In the genomic region with DNA sequence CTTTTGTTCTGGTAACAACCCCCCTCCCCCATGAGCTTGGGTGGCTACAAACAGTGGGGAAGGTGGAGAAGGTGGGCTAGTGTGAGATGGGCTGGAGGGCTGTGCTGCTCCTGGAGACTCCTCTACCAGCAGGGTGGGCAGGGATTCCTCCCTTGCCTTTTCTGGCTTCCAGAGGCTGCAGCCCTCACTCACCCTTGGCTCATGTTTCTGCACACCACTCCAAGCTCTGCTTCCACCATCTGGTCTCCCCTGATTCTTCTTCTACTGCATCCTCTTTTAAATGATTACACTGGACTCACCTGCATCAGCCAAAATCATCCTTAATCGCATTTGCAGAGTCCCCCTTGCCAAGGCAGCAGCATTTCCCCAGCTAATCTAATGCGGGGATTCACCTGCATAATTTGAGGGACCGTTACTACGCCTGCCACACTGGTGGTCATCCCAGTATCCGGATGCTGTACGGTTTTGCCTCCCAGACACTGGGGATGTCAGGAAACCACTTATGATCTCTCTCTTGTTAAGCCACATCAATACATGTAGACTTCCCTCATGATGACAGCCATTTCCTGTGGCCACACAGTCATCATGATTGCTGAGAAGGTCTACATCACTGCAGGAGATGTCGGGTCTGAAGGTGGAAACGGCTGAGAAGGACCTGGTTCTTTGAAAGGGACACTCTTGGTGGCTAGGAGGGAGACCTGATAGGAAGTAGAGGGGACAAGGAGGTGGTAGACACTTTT, we compare ENCODE assay signal across 22 mouse cellular contexts. TPM values are rescaled to one million over a fixed set of nuclear protein-coding genes. Genes with fewer than 3 reads are reported as not detected.
DNase-seq lines count a peak whose midpoint lies in the region; ATAC-seq lines count a peak whose summit lies in the region.
"Had no signal": no experiment of that assay in that cellular context is flagged by ENCODE, and none has a peak within 500 bp of the region (broad histone marks: within the 10 kb centered on the region; RNA-seq: fewer than 3 reads in every experiment).

No protein-coding gene starts in this region.

- H3K4me2 ChIP-seq in hindbrain, embryonic 12.5 days (replicated peaks) = no peak overlapping the region
- H3K4me2 ChIP-seq in midbrain, embryonic 14.5 days (ENCODE audit: low read length) = no peak overlapping the region
- H3K4me2 ChIP-seq: embryonic facial prominence, embryonic 12.5 days; forebrain, embryonic 13.5 days; hindbrain, embryonic 13.5 days; kidney, embryonic 15.5 days; liver, embryonic 11.5 days; neural tube, embryonic 12.5 days had no signal

- H3K9ac ChIP-seq in hindbrain, embryonic 12.5 days = 0 out of 2 replicates have a peak overlapping the region, but pooled peaks have one; percentile 1
- no peak overlapping the region for H3K9ac ChIP-seq in midbrain, embryonic 14.5 days (replicated peaks; ENCODE audit: low read length)
- H3K9ac ChIP-seq: embryonic facial prominence, embryonic 12.5 days; forebrain, embryonic 13.5 days; hindbrain, embryonic 13.5 days; kidney, embryonic 15.5 days; neural tube, embryonic 12.5 days had no signal

- no peaks in the 10 kb centered on the region for H3K36me3 ChIP-seq in hindbrain, embryonic 12.5 days
- H3K36me3 ChIP-seq in hindbrain, embryonic 10.5 days = no peaks in the 10 kb centered on the region
- no peaks in the 10 kb centered on the region for H3K36me3 ChIP-seq in midbrain, embryonic 14.5 days (ENCODE audit: control insufficient read depth, insufficient read depth, low read length)
- H3K36me3 ChIP-seq: embryonic facial prominence, embryonic 12.5 days; hindbrain, embryonic 13.5 days; kidney, embryonic 15.5 days; midbrain, embryonic 10.5 days; neural tube, embryonic 12.5 days had no signal

- no peaks in the 10 kb centered on the region for H3K9me3 ChIP-seq in hindbrain, embryonic 12.5 days (replicated peaks)
- no peaks in the 10 kb centered on the region for H3K9me3 ChIP-seq in hindbrain, embryonic 10.5 days
- no peaks in the 10 kb centered on the region for H3K9me3 ChIP-seq in midbrain, embryonic 14.5 days (ENCODE audit: control insufficient read depth, low read length)
- H3K9me3 ChIP-seq: embryonic facial prominence, embryonic 12.5 days; forebrain, embryonic 13.5 days; hindbrain, embryonic 13.5 days; kidney, embryonic 15.5 days; midbrain, embryonic 10.5 days; neural tube, embryonic 12.5 days had no signal

- no peaks in the 10 kb centered on the region for H3K4me1 ChIP-seq in hindbrain, embryonic 12.5 days
- H3K4me1 ChIP-seq in hindbrain, embryonic 10.5 days (replicated peaks) = no peaks in the 10 kb centered on the region
- no peaks in the 10 kb centered on the region for H3K4me1 ChIP-seq in midbrain, embryonic 14.5 days (ENCODE audit: control insufficient read depth, insufficient read depth, low read length)
- H3K4me1 ChIP-seq: embryonic facial prominence, embryonic 12.5 days; forebrain, embryonic 13.5 days; hindbrain, embryonic 13.5 days; kidney, embryonic 15.5 days; midbrain, embryonic 10.5 days; neural tube, embryonic 12.5 days had no signal

- no peak overlapping the region for H3K4me3 ChIP-seq in hindbrain, embryonic 12.5 days
- H3K4me3 ChIP-seq in hindbrain, embryonic 10.5 days = no peak overlapping the region
- H3K4me3 ChIP-seq in midbrain, embryonic 14.5 days (replicated peaks; ENCODE audit: low read depth, low read length) = no peak overlapping the region
- H3K4me3 ChIP-seq: embryonic facial prominence, embryonic 12.5 days; erythroblast, embryonic 14.5 days; forebrain, embryonic 13.5 days; hindbrain, embryonic 13.5 days; kidney, embryonic 15.5 days; midbrain, embryonic 10.5 days; neural tube, embryonic 12.5 days had no signal

- DNase-seq in hindbrain, embryonic 10.5 days (ENCODE audit: low spot score) = no peak
- DNase-seq in cerebellum, postnatal 25 days = peak; percentile 48 to 55
- DNase-seq in midbrain, embryonic 14.5 days = no peak
- DNase-seq in ovary, postnatal 14 days (ENCODE audit: low spot score) = no peak
- no peak for DNase-seq in urinary bladder, postnatal 25 days (ENCODE audit: low spot score)
- DNase-seq: adrenal gland, postnatal 10 days; gastrocnemius, postnatal 14 days; lung, adult 18-20 months; lung, postnatal 14 days; right cerebral cortex, adult 18-20 months had no signal

- peaks cover 2% of the 10 kb centered on the region; the same call in 1 of the 2 replicates for H3K27me3 ChIP-seq in hindbrain, embryonic 12.5 days
- no peaks in the 10 kb centered on the region for H3K27me3 ChIP-seq in hindbrain, embryonic 10.5 days (ENCODE audit: insufficient read depth, poor library complexity, severe bottlenecking)
- H3K27me3 ChIP-seq in midbrain, embryonic 14.5 days (ENCODE audit: control insufficient read depth, insufficient read depth, low read length) = no peaks in the 10 kb centered on the region
- H3K27me3 ChIP-seq: hindbrain, embryonic 13.5 days; neural tube, embryonic 12.5 days; Patski had no signal

- ATAC-seq in hindbrain, embryonic 12.5 days (ENCODE audit: low FRiP score) = no peak
- peak; percentile 67 for ATAC-seq in activated CD4-positive, CD25-positive, alpha-beta regulatory T cell, adult 4 months
- peak; percentile 36; the same call in 1 of the 2 replicates for ATAC-seq in megakaryocyte progenitor cell, adult 5-6 weeks (replicated peaks; ENCODE audit: poor library complexity)
- ATAC-seq in midbrain, embryonic 14.5 days (ENCODE audit: low FRiP score, low TSS enrichment) = no peak
- ATAC-seq: forebrain, embryonic 13.5 days; Patski had no signal

- 77% methylated on average over 8 of the region's 8 CpGs for WGBS in hindbrain, embryonic 12.5 days
- 84% methylated on average over 8 of the region's 8 CpGs for WGBS in hindbrain, embryonic 10.5 days
- WGBS in midbrain, embryonic 14.5 days = 82% methylated on average over 8 of the region's 8 CpGs

- no peak overlapping the region for H3K27ac ChIP-seq in hindbrain, embryonic 12.5 days
- H3K27ac ChIP-seq in hindbrain, embryonic 10.5 days = no peak overlapping the region
- no peak overlapping the region for H3K27ac ChIP-seq in midbrain, embryonic 14.5 days (replicated peaks; ENCODE audit: low read depth, low read length)
- H3K27ac ChIP-seq: embryonic facial prominence, embryonic 12.5 days; forebrain, embryonic 13.5 days; hindbrain, embryonic 13.5 days; kidney, embryonic 15.5 days; midbrain, embryonic 10.5 days; neural tube, embryonic 12.5 days had no signal

RNA-seq across cellular contexts. Expression of a gene that starts 9.0 kb away (rescaled TPM):
- 83.9 and 84.7 TPM in 2 replicates for polyA plus RNA-seq in hindbrain, embryonic 12.5 days (2016; fragmentation: Nextera tagmentation; extraction: Ambion mirVana)
- polyA plus RNA-seq in hindbrain, embryonic 10.5 days (2016; fragmentation: Nextera tagmentation; extraction: Ambion mirVana) = 74.5 and 80.5 TPM in 2 replicates
- 10 to 100 TPM; 24.1 to 41.4 TPM for polyA plus RNA-seq in activated CD4-positive, CD25-positive, alpha-beta regulatory T cell, adult 4 months (2017; shearing (Covaris generic))
- 59.2 and 60.4 TPM in 2 replicates for total RNA-seq in megakaryocyte progenitor cell, adult 5-6 weeks (2015)
- 65.8 and 89.2 TPM in 2 replicates for total RNA-seq in megakaryocyte progenitor cell, adult 5-6 weeks (2017)
- 80.1 and 89.8 TPM in 2 replicates for polyA plus RNA-seq in midbrain, embryonic 14.5 days (2014; fragmentation: Nextera tagmentation; extraction: Ambion mirVana)

RNA-seq across cellular contexts. Expression of a gene that starts 43.8 kb away (rescaled TPM):
- polyA plus RNA-seq in hindbrain, embryonic 12.5 days (2016; fragmentation: Nextera tagmentation; extraction: Ambion mirVana) = 2.9 and 3.5 TPM in 2 replicates
- polyA plus RNA-seq in hindbrain, embryonic 10.5 days (2016; fragmentation: Nextera tagmentation; extraction: Ambion mirVana) = 1.4 and 2.7 TPM in 2 replicates
- polyA plus RNA-seq in activated CD4-positive, CD25-positive, alpha-beta regulatory T cell, adult 4 months (2017; shearing (Covaris generic)) = under 1 TPM in 1 of 2 experiments, not detected in 1; 0.97 TPM
- total RNA-seq in megakaryocyte progenitor cell, adult 5-6 weeks (2015) = 16.3 and 17.3 TPM in 2 replicates
- 20.1 and 25.7 TPM in 2 replicates for total RNA-seq in megakaryocyte progenitor cell, adult 5-6 weeks (2017)
- 1.4 and 2.3 TPM in 2 replicates for polyA plus RNA-seq in midbrain, embryonic 14.5 days (2014; fragmentation: Nextera tagmentation; extraction: Ambion mirVana)

Comparison
In these comparisons a context has a peak if more than half of its experiments do, and no peak if none do; other contexts are left out.
1. ATAC-seq: peak in activated CD4-positive, CD25-positive, alpha-beta regulatory T cell, adult 4 months (single experiment) and megakaryocyte progenitor cell, adult 5-6 weeks (single experiment); none in hindbrain, embryonic 12.5 days (single experiment) and midbrain, embryonic 14.5 days (single experiment).
2. DNase-seq: peak in cerebellum, postnatal 25 days (2 of 2); none in hindbrain, embryonic 10.5 days (single experiment), midbrain, embryonic 14.5 days (single experiment), ovary, postnatal 14 days (single experiment) and urinary bladder, postnatal 25 days (single experiment).